Mouse (Mus musculus) megakaryocyte, embryonic 14.5 days (primary cell): ENCODE measurements around the gene Myog.

Source experiments
- FLI1 ChIP-seq: IDR thresholded peaks from 2 replicates; pipeline ENCODE4 v1.6.1; 2012; ENCODE audit warnings: low read length, inconsistent platforms, mixed read lengths
- GATA1 ChIP-seq: IDR thresholded peaks from 3 replicates; pipeline ENCODE4 v1.6.1; 2012; ENCODE audit warnings: mixed read lengths, low read length, inconsistent platforms, borderline replicate concordance

DNA sequence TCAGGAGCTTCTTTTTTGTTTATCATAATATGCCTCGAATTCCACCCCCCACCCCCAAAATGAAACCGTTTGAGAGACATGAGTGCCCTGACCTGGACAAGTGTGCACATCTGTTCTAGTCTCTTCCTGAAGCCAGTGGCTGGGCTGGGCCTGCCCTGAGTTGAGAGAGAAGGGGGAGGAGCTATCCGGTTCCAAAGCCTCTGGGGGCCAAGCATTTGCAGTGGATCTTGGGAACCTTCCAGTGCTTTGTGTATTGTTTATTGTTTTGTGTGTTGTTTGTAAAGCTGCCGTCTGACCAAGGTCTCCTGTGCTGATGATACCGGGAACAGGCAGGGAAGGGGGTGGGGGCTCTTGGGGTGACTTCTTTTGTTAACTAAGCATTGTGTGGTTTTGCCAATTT lies 2.3 kb downstream of the Myog start:
- TF ChIP-seq FLI1: no peak
- TF ChIP-seq GATA1: no peak
